Mouse (Mus musculus) neural tube, embryonic 14.5 days (tissue): ENCODE results near the gene Mthfd1. TPM values are rescaled to one million over a fixed set of nuclear protein-coding genes. Genes with fewer than 3 reads are reported as not detected.

Experiments
- ATAC-seq: fragments of 200-750 bp; cut with Nextera tagmentation; 2 replicates; pipeline ENCODE4 v1.8.0; 2017; ENCODE audit warnings: low read depth, mild to moderate bottlenecking, moderate TSS enrichment, moderate library complexity
- H3K27ac ChIP-seq: fragments of 300-500 bp; sonication (generic); 2 replicates; pipeline ENCODE4 v1.5.1; 2014; ENCODE audit warnings: low read depth, mild to moderate bottlenecking, control low read depth, low read length, moderate library complexity, mixed read lengths
- H3K27me3 ChIP-seq: fragments of 300-500 bp; sonication (generic); 2 replicates; pipeline ENCODE4 v1.6.1; 2014; ENCODE audit warnings: low read length; ENCODE audit not compliant: control insufficient read depth, insufficient read depth
- H3K36me3 ChIP-seq: fragments of 300-500 bp; sonication (generic); 2 replicates; pipeline ENCODE4 v1.6.1; 2014; ENCODE audit warnings: low read length, mixed read lengths; ENCODE audit not compliant: control insufficient read depth, insufficient read depth
- H3K4me1 ChIP-seq: fragments of 300-500 bp; sonication (generic); 2 replicates; pipeline ENCODE4 v1.6.1; 2014; ENCODE audit warnings: low read length; ENCODE audit not compliant: control insufficient read depth, insufficient read depth
- H3K4me2 ChIP-seq: fragments of 300-500 bp; sonication (generic); 2 replicates; pipeline ENCODE4 v1.6.1; 2014; ENCODE audit warnings: mild to moderate bottlenecking, low read depth, low read length, control low read depth
- H3K4me3 ChIP-seq: fragments of 300-500 bp; sonication (generic); 2 replicates; pipeline ENCODE4 v1.5.1; 2014; ENCODE audit warnings: low read depth, low read length, control low read depth, mixed read lengths
- H3K9ac ChIP-seq: fragments of 300-500 bp; sonication (generic); replicated peaks from 2 replicates; pipeline ENCODE4 v1.6.1; 2014; ENCODE audit warnings: low read depth, mild to moderate bottlenecking, control low read depth, low read length, mixed read lengths
- H3K9me3 ChIP-seq: fragments of 300-500 bp; sonication (generic); 2 replicates; pipeline ENCODE4 v1.6.1; 2016; ENCODE audit warnings: low read length; ENCODE audit not compliant: control insufficient read depth
- WGBS: fragments of 180-500 bp; shearing (Covaris S2); extraction: QIAGEN DNeasy Blood & Tissue Kit; methylation state at CpG from one replicate; pipeline ENCODE4 v1.1.7; 2014; 5-methylcytosine and 5-hydroxymethylcytosine counted together
- polyA plus RNA-seq: library from polyadenylated mRNA; unstranded; fragments of >200 nt; fragmentation: Nextera tagmentation; extraction: Ambion mirVana; gene quantifications from 2 replicates; pipeline ENCODE4 v1.2.1, GENCODE M21; 2014

Mthfd1 gene
- polyA plus RNA-seq, 1 experiment from 2014 or later = 26.8 TPM

DNA sequence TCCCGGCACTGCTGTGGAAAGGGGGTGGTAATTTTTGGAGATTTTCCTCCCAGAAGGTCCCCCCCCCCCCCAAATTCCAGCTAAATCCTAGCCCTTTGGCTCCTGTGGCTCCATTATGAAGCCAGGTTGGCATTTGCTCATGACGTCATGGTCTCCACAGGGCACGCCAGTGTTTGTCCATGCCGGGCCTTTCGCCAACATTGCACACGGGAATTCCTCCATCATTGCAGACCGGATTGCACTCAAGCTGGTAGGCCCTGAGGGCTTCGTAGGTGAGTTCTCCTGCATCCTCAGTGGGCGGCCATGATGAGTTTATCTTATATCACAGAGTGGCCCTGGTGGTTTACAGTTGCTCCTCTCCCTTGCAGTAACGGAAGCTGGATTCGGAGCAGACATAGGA lies 48.4 kb downstream of the Mthfd1 start:
- Histone ChIP-seq H3K9me3 (no peaks in the 10 kb centered on the region), H3K27me3 (no peaks in the 10 kb centered on the region), H3K4me1 (0 out of 2 replicates have a peak, but pooled peaks cover 3% of the 10 kb centered on the region), H3K9ac (no peak overlapping the region), H3K36me3 (peaks cover 9% of the 10 kb centered on the region; the same call in 1 of the 2 replicates), H3K27ac (no peak overlapping the region), H3K4me3 (no peak overlapping the region), H3K4me2 (no peak overlapping the region)
- WGBS = 90% methylated on average over 11 of the region's 11 CpGs
- no peak for ATAC-seq

DNA sequence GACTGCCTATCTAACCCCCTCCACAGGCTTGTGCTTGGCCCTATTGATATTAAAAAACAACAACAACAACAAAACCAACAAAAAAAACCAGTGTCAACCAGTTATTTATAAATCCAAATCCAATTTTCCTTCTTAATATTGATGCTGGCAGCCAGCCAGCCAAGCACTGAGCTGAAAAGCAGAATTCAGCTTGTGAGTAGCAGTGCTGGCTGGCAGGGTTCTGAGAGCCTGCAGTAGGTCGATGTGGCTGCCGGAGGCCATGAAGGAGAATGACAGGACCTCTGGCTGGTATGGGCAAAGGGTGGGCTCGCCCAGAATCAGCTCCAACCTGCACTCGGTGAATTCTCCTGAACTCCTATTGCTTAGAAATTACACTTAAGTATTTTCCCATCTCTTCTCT lies 49.1 kb downstream of the Mthfd1 start:
- Histone ChIP-seq H3K27ac (no peak overlapping the region), H3K36me3 (peaks cover 9% of the 10 kb centered on the region; the same call in 1 of the 2 replicates), H3K4me1 (0 out of 2 replicates have a peak, but pooled peaks cover 3% of the 10 kb centered on the region), H3K9ac (no peak overlapping the region), H3K27me3 (no peaks in the 10 kb centered on the region), H3K4me3 (no peak overlapping the region), H3K4me2 (no peak overlapping the region), H3K9me3 (no peaks in the 10 kb centered on the region)
- ATAC-seq = no peak
- WGBS = 77% methylated on average over 4 of the region's 4 CpGs

DNA sequence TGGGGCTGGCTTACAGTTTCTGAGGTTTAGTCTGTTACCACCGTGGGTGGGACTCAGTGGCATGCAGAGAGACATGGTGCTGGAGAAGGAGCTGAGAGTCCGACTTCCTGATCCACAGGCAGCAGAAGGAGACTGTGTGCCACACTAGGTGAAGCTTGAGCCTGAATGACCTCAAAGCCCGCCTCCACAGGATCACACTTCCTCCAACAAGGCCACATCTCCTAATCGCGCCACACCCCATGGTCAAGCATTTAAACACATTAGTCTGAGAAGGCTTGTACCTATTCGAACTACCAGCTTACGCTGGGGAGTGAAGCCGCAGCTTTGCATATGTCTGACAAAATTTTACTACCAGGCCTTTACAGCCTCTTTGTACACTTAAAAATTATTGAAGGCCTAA lies 50.0 kb downstream of the Mthfd1 start:
- H3K36me3 ChIP-seq = peaks cover 9% of the 10 kb centered on the region; the same call in 1 of the 2 replicates
- no peak overlapping the region for H3K4me3 ChIP-seq
- no peak overlapping the region for H3K27ac ChIP-seq
- H3K4me2 ChIP-seq = no peak overlapping the region
- WGBS = 91% methylated on average over 8 of the region's 8 CpGs
- no peaks in the 10 kb centered on the region for H3K9me3 ChIP-seq
- no peak for ATAC-seq
- 0 out of 2 replicates have a peak, but pooled peaks cover 3% of the 10 kb centered on the region for H3K4me1 ChIP-seq
- H3K27me3 ChIP-seq = no peaks in the 10 kb centered on the region
- no peak overlapping the region for H3K9ac ChIP-seq

DNA sequence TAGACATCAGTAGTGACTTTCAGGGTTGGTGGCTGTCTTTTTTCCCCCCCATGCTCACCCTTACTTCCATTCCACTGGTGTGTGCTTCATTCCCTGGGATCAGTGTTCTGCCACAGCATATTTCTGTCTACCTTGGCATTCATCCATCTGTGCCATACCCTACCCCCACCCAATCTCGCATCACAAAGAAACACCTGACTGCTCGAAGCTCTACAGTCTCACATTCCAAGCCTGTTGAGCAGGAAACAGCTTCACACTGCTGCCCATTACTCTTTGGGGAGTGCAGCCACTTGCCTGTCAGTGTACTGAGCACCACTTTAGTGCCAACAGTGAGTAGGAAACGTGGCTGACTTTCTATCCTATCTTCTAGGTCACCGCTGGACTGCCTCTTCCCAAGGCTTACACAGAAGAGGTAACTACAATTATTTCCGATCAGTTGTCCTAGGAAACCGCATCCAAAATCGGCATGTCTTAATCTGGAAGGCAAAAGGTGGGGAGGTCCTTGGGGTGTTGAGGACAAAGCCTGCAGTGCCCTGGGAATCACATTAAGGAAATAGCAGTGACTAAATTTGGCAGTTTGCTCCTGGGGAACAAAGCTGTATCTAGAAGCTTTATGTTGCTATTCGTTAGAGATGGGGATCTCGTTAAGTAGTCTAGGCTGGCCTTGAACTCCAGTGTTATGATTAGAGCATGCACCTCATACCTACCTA lies 51.9 kb downstream of the Mthfd1 start:
- Histone ChIP-seq H3K4me3 (no peak overlapping the region), H3K27ac (no peak overlapping the region)
- 84% methylated on average over 9 of the region's 9 CpGs for WGBS

DNA sequence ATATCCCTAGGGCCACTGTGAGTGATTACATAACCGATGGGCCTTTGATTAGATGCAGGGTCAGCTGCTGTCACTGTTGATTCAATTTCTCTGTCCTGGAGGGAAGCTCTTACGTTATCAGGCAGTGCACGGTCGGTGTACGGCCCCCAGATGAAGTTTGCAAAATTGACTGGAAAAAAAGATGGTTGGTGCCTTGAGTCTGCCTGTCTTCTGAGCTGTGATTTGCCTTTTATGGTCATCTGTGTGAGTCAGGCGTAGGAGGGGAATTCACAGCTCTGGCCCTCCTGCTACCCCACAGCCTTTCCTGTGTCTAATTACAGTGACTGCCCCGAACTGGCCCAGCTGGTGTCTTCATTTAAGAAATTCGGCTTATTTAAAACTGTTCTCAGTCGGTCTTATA lies 52.9 kb downstream of the Mthfd1 start:
- H3K36me3 ChIP-seq = 0 out of 2 replicates have a peak, but pooled peaks cover 4% of the 10 kb centered on the region
- no peak for ATAC-seq
- H3K4me2 ChIP-seq = no peak overlapping the region
- H3K9me3 ChIP-seq = no peaks in the 10 kb centered on the region
- 0 out of 2 replicates have a peak, but pooled peaks cover 3% of the 10 kb centered on the region for H3K4me1 ChIP-seq
- no peaks in the 10 kb centered on the region for H3K27me3 ChIP-seq
- H3K27ac ChIP-seq = no peak overlapping the region
- H3K4me3 ChIP-seq = no peak overlapping the region
- H3K9ac ChIP-seq = no peak overlapping the region
- WGBS = 39% methylated on average over 9 of the region's 9 CpGs

More for the DNA sequence above, 51.9 kb downstream of the Mthfd1 start:
- Histone ChIP-seq H3K36me3 (0 out of 2 replicates have a peak, but pooled peaks cover 4% of the 10 kb centered on the region), H3K9me3 (no peaks in the 10 kb centered on the region), H3K9ac (no peak overlapping the region), H3K4me2 (no peak overlapping the region), H3K4me1 (0 out of 2 replicates have a peak, but pooled peaks cover 3% of the 10 kb centered on the region), H3K27me3 (no peaks in the 10 kb centered on the region)
- ATAC-seq = no peak; the same call in 1 of the 2 replicates

DNA sequence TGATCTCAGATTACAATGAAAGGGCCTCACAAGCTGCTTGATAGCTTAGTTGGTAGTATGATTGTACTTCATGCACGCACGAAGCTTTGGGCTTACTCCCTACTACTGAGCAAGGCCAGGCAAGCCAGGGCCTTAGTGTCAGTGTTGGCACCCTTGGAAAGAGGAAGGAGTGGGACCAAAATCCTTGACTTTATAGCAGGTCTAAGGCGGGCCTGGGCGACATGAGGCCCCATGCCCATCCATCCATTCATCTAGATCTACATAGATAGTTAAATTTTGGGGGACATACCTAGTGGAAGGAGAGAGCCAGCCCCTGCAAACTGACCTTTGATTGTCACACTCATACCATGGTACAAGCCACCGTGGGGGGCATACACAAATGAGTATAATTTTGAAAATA lies 53.3 kb downstream of the Mthfd1 start:
- 0 out of 2 replicates have a peak, but pooled peaks cover 4% of the 10 kb centered on the region for H3K36me3 ChIP-seq
- H3K27ac ChIP-seq = no peak overlapping the region
- H3K9ac ChIP-seq = no peak overlapping the region
- no peak overlapping the region for H3K4me2 ChIP-seq
- H3K27me3 ChIP-seq = no peaks in the 10 kb centered on the region
- H3K4me3 ChIP-seq = no peak overlapping the region
- H3K4me1 ChIP-seq = 0 out of 2 replicates have a peak, but pooled peaks cover 3% of the 10 kb centered on the region
- no peaks in the 10 kb centered on the region for H3K9me3 ChIP-seq
- WGBS = 92% methylated on average over 5 of the region's 5 CpGs
- ATAC-seq = no peak

DNA sequence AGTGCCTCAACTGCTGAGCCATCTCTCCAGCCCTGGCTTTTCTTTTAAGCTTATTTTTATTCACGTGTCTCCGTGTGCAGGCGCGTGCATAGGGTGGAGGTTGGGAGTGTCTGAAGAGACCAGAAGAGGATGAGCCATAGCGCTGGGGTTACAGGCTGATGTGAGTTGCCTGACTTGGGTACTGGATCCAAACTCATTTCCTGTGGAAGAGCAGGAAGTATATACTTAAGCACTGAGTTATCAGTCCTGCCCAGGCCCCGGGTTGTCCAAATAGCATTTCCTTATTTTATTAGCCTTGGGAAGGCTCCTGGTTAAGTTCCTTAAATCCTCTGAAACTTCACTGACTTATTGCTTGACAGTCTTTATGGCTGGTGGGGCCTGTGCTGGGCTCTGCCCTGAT lies 54.9 kb downstream of the Mthfd1 start:
- H3K36me3 ChIP-seq = no peaks in the 10 kb centered on the region
- H3K9ac ChIP-seq = no peak overlapping the region
- no peaks in the 10 kb centered on the region for H3K9me3 ChIP-seq
- no peak overlapping the region for H3K4me3 ChIP-seq
- 0 out of 2 replicates have a peak, but pooled peaks cover 3% of the 10 kb centered on the region for H3K4me1 ChIP-seq
- no peak overlapping the region for H3K4me2 ChIP-seq
- no peaks in the 10 kb centered on the region for H3K27me3 ChIP-seq
- 87% methylated on average over 6 of the region's 6 CpGs for WGBS
- H3K27ac ChIP-seq = no peak overlapping the region
- no peak for ATAC-seq

DNA sequence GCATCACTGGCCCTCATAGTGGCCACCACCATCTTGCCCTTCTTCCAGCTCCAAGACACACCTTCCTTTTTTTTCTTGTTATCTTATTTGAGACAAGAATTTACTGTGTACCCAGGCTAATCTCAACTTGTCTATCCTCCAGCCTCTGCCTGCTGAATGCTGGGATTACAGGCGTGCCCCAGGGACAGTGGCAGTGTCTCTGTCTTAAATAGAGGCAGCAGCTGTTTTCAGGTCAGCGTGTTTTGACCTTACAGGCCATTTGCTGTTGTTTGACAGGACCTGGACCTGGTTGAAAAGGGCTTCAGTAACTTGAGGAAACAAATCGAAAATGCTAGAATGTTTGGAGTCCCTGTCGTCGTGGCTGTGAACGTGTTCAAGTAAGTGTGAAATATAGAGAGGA lies 55.5 kb downstream of the Mthfd1 start:
- no peak overlapping the region for H3K4me3 ChIP-seq
- no peaks in the 10 kb centered on the region for H3K27me3 ChIP-seq
- no peak for ATAC-seq
- no peaks in the 10 kb centered on the region for H3K9me3 ChIP-seq
- H3K4me1 ChIP-seq = 0 out of 2 replicates have a peak, but pooled peaks cover 3% of the 10 kb centered on the region
- no peak overlapping the region for H3K9ac ChIP-seq
- 72% methylated on average over 6 of the region's 6 CpGs for WGBS
- no peak overlapping the region for H3K27ac ChIP-seq
- no peaks in the 10 kb centered on the region for H3K36me3 ChIP-seq
- H3K4me2 ChIP-seq = no peak overlapping the region

DNA sequence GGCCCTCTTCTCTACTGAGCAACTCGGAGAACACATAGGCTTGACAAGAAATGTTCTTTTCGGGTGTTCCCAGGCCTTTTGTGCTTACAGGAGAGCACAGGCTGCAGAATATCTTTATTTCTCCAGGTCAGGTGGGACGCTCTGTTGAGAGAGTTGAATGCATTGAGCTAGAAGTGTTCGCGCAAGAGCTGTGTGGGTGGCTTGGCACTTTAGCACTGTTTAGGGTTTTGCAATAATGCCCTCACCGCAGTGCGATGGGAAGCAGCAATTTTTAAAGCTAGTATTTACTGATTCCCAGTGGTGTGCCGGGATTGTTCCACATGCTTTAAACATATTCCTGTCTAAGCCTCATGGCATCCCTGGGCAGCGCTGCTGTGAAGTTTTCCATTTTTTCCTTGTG lies 56.1 kb downstream of the Mthfd1 start:
- Histone ChIP-seq H3K9ac (no peak overlapping the region), H3K36me3 (no peaks in the 10 kb centered on the region), H3K4me2 (no peak overlapping the region), H3K4me3 (no peak overlapping the region), H3K4me1 (0 out of 2 replicates have a peak, but pooled peaks cover 3% of the 10 kb centered on the region), H3K9me3 (no peaks in the 10 kb centered on the region), H3K27me3 (no peaks in the 10 kb centered on the region), H3K27ac (no peak overlapping the region)
- ATAC-seq = no peak
- WGBS = 94% methylated on average over 9 of the region's 9 CpGs
